Mouse (Mus musculus) heart, embryonic 16.5 days (tissue): ENCODE results near the gene Il10. TPM values are rescaled to one million over a fixed set of nuclear protein-coding genes. Genes with fewer than 3 reads are reported as not detected.

Experiments used
- ATAC-seq: fragments of 200-750 bp; cut with Nextera tagmentation; replicated peaks from 2 replicates; pipeline ENCODE4 v1.8.0; 2017; ENCODE audit warnings: moderate number of reproducible peaks; ENCODE audit not compliant: insufficient read depth, low FRiP score; ENCODE audit errors: extremely low read depth
- H3K27ac ChIP-seq: fragments of 300-500 bp; sonication (generic); 2 replicates; pipeline ENCODE4 v1.5.1; 2014; ENCODE audit warnings: mild to moderate bottlenecking, low read length, control low read depth, moderate library complexity
- H3K27me3 ChIP-seq: fragments of 300-500 bp; sonication (generic); 2 replicates; pipeline ENCODE4 v1.6.1; 2014; ENCODE audit warnings: low read length, mixed read lengths; ENCODE audit not compliant: control insufficient read depth, insufficient read depth
- H3K36me3 ChIP-seq: fragments of 300-500 bp; sonication (generic); 2 replicates; pipeline ENCODE4 v1.6.1; 2014; ENCODE audit not compliant: control insufficient read depth, insufficient read depth
- H3K4me1 ChIP-seq: fragments of 300-500 bp; sonication (generic); 2 replicates; pipeline ENCODE4 v1.6.1; 2014; ENCODE audit warnings: low read length, mixed read lengths; ENCODE audit not compliant: control insufficient read depth, insufficient read depth
- H3K4me2 ChIP-seq: fragments of 300-500 bp; sonication (generic); 2 replicates; pipeline ENCODE4 v1.6.1; 2014; ENCODE audit warnings: low read depth, mild to moderate bottlenecking, control low read depth, low read length
- H3K4me3 ChIP-seq: fragments of 300-500 bp; sonication (generic); 2 replicates; pipeline ENCODE4 v1.5.1; 2014; ENCODE audit warnings: mild to moderate bottlenecking, control low read depth, low read length
- H3K9ac ChIP-seq: fragments of 300-500 bp; sonication (generic); 2 replicates; pipeline ENCODE4 v1.6.1; 2014; ENCODE audit warnings: low read length, control low read depth
- H3K9me3 ChIP-seq: fragments of 300-500 bp; sonication (generic); replicated peaks from 2 replicates; pipeline ENCODE4 v1.6.1; 2016; ENCODE audit warnings: low read length; ENCODE audit not compliant: control insufficient read depth
- WGBS: fragments of 180-500 bp; shearing (Covaris S2); extraction: QIAGEN DNeasy Blood & Tissue Kit; methylation state at CpG from one replicate; pipeline ENCODE4 v1.1.7; 2014; 5-methylcytosine and 5-hydroxymethylcytosine counted together
- polyA plus RNA-seq: library from polyadenylated mRNA; unstranded; fragments of >200 nt; fragmentation: Nextera tagmentation; extraction: Ambion mirVana; gene quantifications from 2 replicates; pipeline ENCODE4 v1.2.1, GENCODE M21; 2015

Gene Il10
- polyA plus RNA-seq, 1 experiment from 2014 or later, result 0.14 TPM

GRCm38 (mm10) chr1:131050617-131051016 is 31.0 kb downstream of the Il10 start:
- ATAC-seq, result no peak

GRCm38 (mm10) chr1:131051073-131051472 is 31.4 kb downstream of the Il10 start:
- Histone ChIP-seq H3K4me3 (no peak overlapping the region), H3K36me3 (peaks cover 32% of the 10 kb centered on the region), H3K27ac (no peak overlapping the region), H3K4me2 (no peak overlapping the region), H3K9me3 (no peaks in the 10 kb centered on the region), H3K4me1 (peaks cover 14% of the 10 kb centered on the region), H3K9ac (no peak overlapping the region), H3K27me3 (no peaks in the 10 kb centered on the region)
- no peak for ATAC-seq
- 46% methylated on average over 7 of the region's 7 CpGs for WGBS

More at GRCm38 (mm10) chr1:131050617-131051016, 31.0 kb downstream of the Il10 start:
- Histone ChIP-seq H3K27me3 (no peaks in the 10 kb centered on the region), H3K27ac (no peak overlapping the region), H3K4me1 (peaks cover 17% of the 10 kb centered on the region), H3K9ac (no peak overlapping the region), H3K4me2 (no peak overlapping the region), H3K36me3 (peaks cover 28% of the 10 kb centered on the region), H3K4me3 (no peak overlapping the region), H3K9me3 (no peaks in the 10 kb centered on the region)
- 78% methylated on average over 5 of the region's 5 CpGs for WGBS

- H3K36me3 ChIP-seq, result peaks cover 42% of the 10 kb centered on the region
- peak; percentile 38 for ATAC-seq
- H3K27me3 ChIP-seq, result no peaks in the 10 kb centered on the region
Measured at GRCm38 (mm10) chr1:131053239-131053638, 33.6 kb downstream of the Il10 start.

GRCm38 (mm10) chr1:131053656-131054055 is 34.0 kb downstream of the Il10 start:
- H3K27me3 ChIP-seq, result no peaks in the 10 kb centered on the region
- H3K4me3 ChIP-seq, result no peak overlapping the region
- H3K36me3 ChIP-seq, result peaks cover 42% of the 10 kb centered on the region
- no peak overlapping the region for H3K9ac ChIP-seq
- no peak overlapping the region for H3K27ac ChIP-seq
- H3K9me3 ChIP-seq, result no peaks in the 10 kb centered on the region
- no peak for ATAC-seq
- 57% methylated on average over 4 of the region's 4 CpGs for WGBS
- H3K4me2 ChIP-seq, result no peak overlapping the region
- peaks cover 13% of the 10 kb centered on the region for H3K4me1 ChIP-seq

More at GRCm38 (mm10) chr1:131053239-131053638, 33.6 kb downstream of the Il10 start:
- whole genome bisulfite sequencing, result 7% methylated on average over 8 of the region's 8 CpGs
- Histone ChIP-seq H3K4me2 (no peak overlapping the region), H3K4me3 (no peak overlapping the region), H3K27ac (no peak overlapping the region), H3K4me1 (peaks cover 9% of the 10 kb centered on the region), H3K9me3 (no peaks in the 10 kb centered on the region), H3K9ac (no peak overlapping the region)

GRCm38 (mm10) chr1:131054251-131054650 is 34.6 kb downstream of the Il10 start:
- no peak overlapping the region for H3K4me3 ChIP-seq
- H3K36me3 ChIP-seq, result peaks cover 42% of the 10 kb centered on the region
- no peak overlapping the region for H3K4me2 ChIP-seq
- 82% methylated on average over 4 of the region's 4 CpGs for WGBS
- no peak overlapping the region for H3K9ac ChIP-seq
- H3K27me3 ChIP-seq, result no peaks in the 10 kb centered on the region
- no peak overlapping the region for H3K27ac ChIP-seq
- no peaks in the 10 kb centered on the region for H3K9me3 ChIP-seq
- ATAC-seq, result no peak
- peaks cover 19% of the 10 kb centered on the region for H3K4me1 ChIP-seq

GRCm38 (mm10) chr1:131058431-131058830 is 38.8 kb downstream of the Il10 start:
- Histone ChIP-seq H3K4me2 (no peak overlapping the region), H3K9me3 (no peaks in the 10 kb centered on the region), H3K4me1 (peaks cover 53% of the 10 kb centered on the region), H3K9ac (no peak overlapping the region), H3K27me3 (no peaks in the 10 kb centered on the region), H3K27ac (no peak overlapping the region), H3K36me3 (peaks cover 34% of the 10 kb centered on the region), H3K4me3 (no peak overlapping the region)
- 47% methylated on average over 7 of the region's 7 CpGs for WGBS
- no peak for ATAC-seq

- no peak overlapping the region for H3K27ac ChIP-seq
- H3K36me3 ChIP-seq, result peaks cover 27% of the 10 kb centered on the region
- H3K9ac ChIP-seq, result no peak overlapping the region
- no peak for ATAC-seq
- H3K27me3 ChIP-seq, result no peaks in the 10 kb centered on the region
- peaks cover 62% of the 10 kb centered on the region for H3K4me1 ChIP-seq
- WGBS, result 25% methylated on average over 1 of the region's 1 CpGs
- H3K9me3 ChIP-seq, result no peaks in the 10 kb centered on the region
- no peak overlapping the region for H3K4me2 ChIP-seq
- H3K4me3 ChIP-seq, result no peak overlapping the region
Measured at GRCm38 (mm10) chr1:131059411-131059810, 39.8 kb downstream of the Il10 start.

- H3K9ac ChIP-seq, result no peak overlapping the region
- H3K36me3 ChIP-seq, result peaks cover 22% of the 10 kb centered on the region
- no peak overlapping the region for H3K4me3 ChIP-seq
- H3K27ac ChIP-seq, result no peak overlapping the region
- ATAC-seq, result no peak
- WGBS, result 66% methylated on average over 5 of the region's 5 CpGs
- H3K4me2 ChIP-seq, result no peak overlapping the region
- H3K4me1 ChIP-seq, result peaks cover 66% of the 10 kb centered on the region
- no peaks in the 10 kb centered on the region for H3K27me3 ChIP-seq
- H3K9me3 ChIP-seq, result no peaks in the 10 kb centered on the region
Measured at GRCm38 (mm10) chr1:131059841-131060240, 40.2 kb downstream of the Il10 start.

GRCm38 (mm10) chr1:131060290-131061253 is 40.9 kb downstream of the Il10 start:
- Histone ChIP-seq H3K9ac (no peak overlapping the region), H3K9me3 (no peaks in the 10 kb centered on the region), H3K27ac (peak overlapping the region; percentile 4; the same call in 1 of the 2 replicates), H3K4me3 (no peak overlapping the region), H3K27me3 (no peaks in the 10 kb centered on the region), H3K36me3 (peaks cover 15% of the 10 kb centered on the region), H3K4me1 (peaks cover 70% of the 10 kb centered on the region), H3K4me2 (no peak overlapping the region)
- 43% methylated on average over 13 of the region's 13 CpGs for WGBS
- ATAC-seq, result no peak
